ENCODE assay signal across 21 mouse cellular contexts in the genomic region with DNA sequence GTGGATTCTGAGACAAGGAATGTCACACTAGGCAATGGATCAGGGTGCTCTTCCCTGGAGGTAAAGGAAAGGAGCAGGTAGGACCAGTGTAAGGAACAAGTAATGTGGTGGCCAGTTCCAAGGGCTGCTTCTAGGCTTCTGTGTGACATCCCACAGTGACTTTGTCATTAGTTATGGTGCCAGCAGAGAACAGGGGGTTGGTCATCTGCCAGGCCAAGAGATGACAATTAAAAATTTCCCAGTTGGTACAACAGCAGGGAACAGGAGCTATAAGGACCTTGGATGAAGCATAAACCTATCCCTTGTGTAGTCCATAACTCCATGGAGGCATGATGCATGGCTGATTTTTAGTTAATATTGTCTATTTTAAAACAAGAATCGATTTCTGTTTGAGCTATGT.
DNase-seq lines count a peak whose midpoint lies in the region; ATAC-seq and TF ChIP-seq lines count a peak whose summit lies in the region.
"Had no signal": no experiment of that assay in that cellular context is flagged by ENCODE, and none has a peak within 500 bp of the region (broad histone marks: within the 10 kb centered on the region; RNA-seq: fewer than 3 reads in every experiment).

No protein-coding gene starts in this region.

- no peak overlapping the region for H3K4me2 ChIP-seq in forebrain, embryonic 14.5 days (ENCODE audit: low read length)
- H3K4me2 ChIP-seq: forebrain, embryonic 13.5 days; heart, embryonic 15.5 days; hindbrain, embryonic 13.5 days had no signal

- no peaks in the 10 kb centered on the region for H3K4me1 ChIP-seq in cerebellum, adult 2 months (ENCODE audit: control insufficient read depth, insufficient read depth, low read length)
- no peaks in the 10 kb centered on the region for H3K4me1 ChIP-seq in forebrain, embryonic 14.5 days (ENCODE audit: control insufficient read depth, insufficient read depth, low read length)
- H3K4me1 ChIP-seq: embryonic facial prominence, embryonic 10.5 days; forebrain, embryonic 13.5 days; heart, embryonic 10.5 days; heart, embryonic 15.5 days; hindbrain, embryonic 13.5 days had no signal

- 13% methylated on average over 1 of the region's 1 CpGs for WGBS in cerebellum, adult 2 months
- 74% methylated on average over 1 of the region's 1 CpGs for WGBS in forebrain, embryonic 14.5 days

- H3K27ac ChIP-seq in cerebellum, adult 2 months (ENCODE audit: insufficient read depth, low read length): no peak overlapping the region
- H3K27ac ChIP-seq in forebrain, embryonic 14.5 days (ENCODE audit: low read depth, low read length): no peak overlapping the region
- H3K27ac ChIP-seq: embryonic facial prominence, embryonic 10.5 days; forebrain, embryonic 13.5 days; heart, embryonic 10.5 days; heart, embryonic 15.5 days; hindbrain, embryonic 13.5 days; hindbrain, postnatal 0 days had no signal

- TF ChIP-seq POLR2A in cerebellum, adult 2 months (IDR thresholded peaks at IDR 0.05; ENCODE audit: borderline replicate concordance, insufficient read depth, low read length): no peak

- no peak for TF ChIP-seq CTCF in cerebellum, adult 2 months (IDR thresholded peaks at IDR 0.05; ENCODE audit: borderline replicate concordance, insufficient read depth, low read depth, low read length)

- ATAC-seq in cerebellum, adult (ENCODE audit: insufficient number of reproducible peaks, low FRiP score, low TSS enrichment): peak; percentile 76
- ATAC-seq in forebrain, embryonic 14.5 days: no peak
- ATAC-seq: CD4-positive, CD25-positive, alpha-beta regulatory T cell, adult 4 months; forebrain, embryonic 13.5 days; hindbrain, postnatal 0 days had no signal

- no peak for DNase-seq in cerebellum, postnatal 4 days (ENCODE audit: low spot score in 2 of 2)
- peak; percentile 37 to 58 for DNase-seq in cerebellum, adult 2 months
- DNase-seq in cerebellum, postnatal 10 days: peak; percentile 12 to 37
- DNase-seq in thymus, postnatal 4 days: no peak
- no peak for DNase-seq in forebrain, embryonic 14.5 days (ENCODE audit: low spot score)
- DNase-seq in adrenal gland, postnatal 14 days: no peak
- DNase-seq: adrenal gland, postnatal 10 days; B cell, adult 2 months; gastrocnemius, postnatal 36 days; heart, adult 18-20 months; heart, postnatal 14 days; kidney, adult 11 months had no signal

- H3K4me3 ChIP-seq in cerebellum, adult 2 months (replicated peaks; ENCODE audit: insufficient read depth, low read depth, low read length): no peak overlapping the region
- no peak overlapping the region for H3K4me3 ChIP-seq in forebrain, embryonic 14.5 days (ENCODE audit: low read depth, low read length)
- H3K4me3 ChIP-seq: embryonic facial prominence, embryonic 10.5 days; forebrain, embryonic 13.5 days; heart, embryonic 10.5 days; heart, embryonic 15.5 days; hindbrain, embryonic 13.5 days had no signal

- H3K27me3 ChIP-seq in cerebellum, adult 2 months (ENCODE audit: control insufficient read depth, insufficient read depth, low read length): no peaks in the 10 kb centered on the region
- H3K27me3 ChIP-seq in forebrain, embryonic 14.5 days (replicated peaks; ENCODE audit: control insufficient read depth, insufficient read depth, low read length): no peaks in the 10 kb centered on the region
- H3K27me3 ChIP-seq: forebrain, embryonic 13.5 days; heart, embryonic 15.5 days; hindbrain, embryonic 13.5 days had no signal

- H3K9me3 ChIP-seq in forebrain, embryonic 14.5 days (replicated peaks; ENCODE audit: control insufficient read depth, low read length): no peaks in the 10 kb centered on the region
- H3K9me3 ChIP-seq: embryonic facial prominence, embryonic 10.5 days; forebrain, embryonic 13.5 days; heart, embryonic 10.5 days; heart, embryonic 15.5 days; hindbrain, embryonic 13.5 days had no signal

- H3K9ac ChIP-seq in forebrain, embryonic 14.5 days (ENCODE audit: low read length): no peak overlapping the region
- H3K9ac ChIP-seq: forebrain, embryonic 13.5 days; heart, embryonic 15.5 days; hindbrain, embryonic 13.5 days had no signal

- no peaks in the 10 kb centered on the region for H3K36me3 ChIP-seq in forebrain, embryonic 14.5 days (ENCODE audit: control insufficient read depth, insufficient read depth, low read length)
- H3K36me3 ChIP-seq: embryonic facial prominence, embryonic 10.5 days; G1E; heart, embryonic 10.5 days; heart, embryonic 15.5 days; hindbrain, embryonic 13.5 days had no signal

Comparison
In these comparisons a context has a peak if more than half of its experiments do, and no peak if none do; other contexts are left out.
1. DNase-seq: peak in cerebellum, adult 2 months (2 of 2) and cerebellum, postnatal 10 days (2 of 2); none in cerebellum, postnatal 4 days (0 of 2), thymus, postnatal 4 days (single experiment), forebrain, embryonic 14.5 days (single experiment) and adrenal gland, postnatal 14 days (single experiment).